Mouse (Mus musculus): ENCODE measurements around the gene Tmem267.

- TF ChIP-seq ZC3H11A (IDR thresholded peaks at IDR 0.05; ENCODE audit: borderline replicate concordance, low read depth, low read length) = no peak
- TF ChIP-seq CHD2 (IDR thresholded peaks at IDR 0.05; ENCODE audit: low read depth, low read length) = no peak
- TF ChIP-seq ZNF384 (IDR thresholded peaks at IDR 0.05; ENCODE audit: low read depth, low read length) = no peak
- TF ChIP-seq HCFC1 (IDR thresholded peaks at IDR 0.05; ENCODE audit: borderline replicate concordance, insufficient read depth, low read length) = no peak
- no peak for TF ChIP-seq MAFK (IDR thresholded peaks at IDR 0.05; ENCODE audit: insufficient read depth, low read depth, low read length)
Observed at GRCm38 (mm10) chr13:119644769-119645168, 156.9 kb downstream of the Tmem267 start.

Data from ES-E14 (cell line).